Mouse (Mus musculus) forebrain, embryonic 15.5 days (tissue): ENCODE results near the gene Acp2. TPM values are rescaled to one million over a fixed set of nuclear protein-coding genes. Genes with fewer than 3 reads are reported as not detected.

ENCODE experiments used
- polyA plus RNA-seq: library from polyadenylated mRNA; unstranded; fragments of >200 nt; fragmentation: Nextera tagmentation; extraction: Ambion mirVana; gene quantifications from 2 replicates; pipeline ENCODE4 v1.2.1, GENCODE M21; 2015

Acp2 gene
- polyA plus RNA-seq, 1 experiment from 2014 or later, result 36.9 TPM

Other genes starting within 250 kb of the Acp2 start
- gene Rapsn, start 167.3 kb upstream of the Acp2 start, polyA plus RNA-seq, result 0.63 and 0.74 TPM in 2 replicates
- 230 and 231 TPM in 2 replicates for gene Psmc3, start 148.9 kb upstream of the Acp2 start, polyA plus RNA-seq
- 23.7 and 27.8 TPM in 2 replicates for gene Slc39a13, start 132.5 kb upstream of the Acp2 start, polyA plus RNA-seq
- 2.4 and 3.0 TPM in 2 replicates for gene Spi1, start 120.5 kb upstream of the Acp2 start, polyA plus RNA-seq
- gene Mybpc3, start 84.7 kb upstream of the Acp2 start, polyA plus RNA-seq, result 0.14 TPM in 1 of 2 replicates, not detected in the other
- 48.5 and 49.8 TPM in 2 replicates for gene Madd, start 19.0 kb upstream of the Acp2 start, polyA plus RNA-seq
- 2.0 and 2.8 TPM in 2 replicates for gene Nr1h3, start 51 bp upstream of the Acp2 start, polyA plus RNA-seq
- 12.7 and 14.5 TPM in 2 replicates for gene Ddb2, start 34.1 kb downstream of the Acp2 start, polyA plus RNA-seq
- 19.8 and 22.9 TPM in 2 replicates for gene Pacsin3, start 53.1 kb downstream of the Acp2 start, polyA plus RNA-seq
- gene Arfgap2, start 62.1 kb downstream of the Acp2 start, polyA plus RNA-seq, result 78.0 and 79.0 TPM in 2 replicates
- 159 and 168 TPM in 2 replicates for gene 1110051M20Rik, start 241.8 kb downstream of the Acp2 start, polyA plus RNA-seq